Mouse (Mus musculus): Measurements from ENCODE around the gene Gm37240. TPM values are rescaled to one million over a fixed set of nuclear protein-coding genes. Genes with fewer than 3 reads are reported as not detected.
A peak's percentile ranks its signal among the peaks of the same experiment; 100 is the strongest.

The Gm37240 gene
- polyA plus RNA-seq, 1 experiment from 2014 or later: 3.3 TPM

- TF ChIP-seq CTCF (IDR thresholded peaks at IDR 0.05; ENCODE audit: low read depth): peak; percentile 72
- no peaks in the 10 kb centered on the region for H3K9me3 ChIP-seq (ENCODE audit: control insufficient read depth)
These were observed 1406.2 kb downstream of the Gm37240 start for GRCm38 (mm10) chr3:84481104-84481503.

GRCm38 (mm10) chr3:84480006-84480897, 1407.1 kb downstream of the Gm37240 start, which contains the start of gene Fhdc1:
Fhdc1 (minus strand) TSS chr3:84480429.
- peak; percentile 89 for ATAC-seq
- Histone ChIP-seq H3K4me3 (ENCODE audit: low read depth, low read length) (peak within 1 kb of the TSS; percentile 73), H3K27ac (ENCODE audit: low read depth, low read length) (peak within 1 kb of the TSS; percentile 81), H3K27me3 (replicated peaks; ENCODE audit: control insufficient read depth, insufficient read depth, low read length) (peaks cover 4% of the 10 kb centered on the region; the same call in 1 of the 2 replicates), H3K4me2 (replicated peaks; ENCODE audit: low read depth) (peak within 1 kb of the TSS; percentile 100), H3K9ac (ENCODE audit: low read depth, low read length) (peak within 1 kb of the TSS; percentile 76), H3K9me3 (ENCODE audit: control insufficient read depth) (no peaks in the 10 kb centered on the region), H3K4me1 (replicated peaks; ENCODE audit: control insufficient read depth, insufficient read depth, low read length) (peaks cover 4% of the 10 kb centered on the region; the same call in 1 of the 2 replicates), H3K36me3 (ENCODE audit: control insufficient read depth, insufficient read depth) (no peaks in the 10 kb centered on the region)
- peak; percentile 63 for TF ChIP-seq CTCF (IDR thresholded peaks at IDR 0.05; ENCODE audit: low read depth)
- under 1% methylated on average over 79 of the region's 82 CpGs for WGBS

More at GRCm38 (mm10) chr3:84481104-84481503, 1406.2 kb downstream of the Gm37240 start:
- Histone ChIP-seq H3K9ac (ENCODE audit: low read depth, low read length) (peak overlapping the region; percentile 76; the same call in 1 of the 2 replicates), H3K4me1 (replicated peaks; ENCODE audit: control insufficient read depth, insufficient read depth, low read length) (peaks cover 4% of the 10 kb centered on the region; the same call in 1 of the 2 replicates), H3K36me3 (ENCODE audit: control insufficient read depth, insufficient read depth) (no peaks in the 10 kb centered on the region), H3K4me3 (ENCODE audit: low read depth, low read length) (peak overlapping the region; percentile 73), H3K27ac (ENCODE audit: low read depth, low read length) (peak overlapping the region; percentile 81; the same call in 1 of the 2 replicates), H3K27me3 (replicated peaks; ENCODE audit: control insufficient read depth, insufficient read depth, low read length) (peaks cover 4% of the 10 kb centered on the region; the same call in 1 of the 2 replicates), H3K4me2 (replicated peaks; ENCODE audit: low read depth) (peak overlapping the region; percentile 100)
- 4% methylated on average over 11 of the region's 11 CpGs for WGBS
- ATAC-seq: peak; percentile 39; the same call in 1 of the 2 replicates

- Histone ChIP-seq H3K4me2 (replicated peaks; ENCODE audit: low read depth) (peak overlapping the region; percentile 100), H3K27me3 (replicated peaks; ENCODE audit: control insufficient read depth, insufficient read depth, low read length) (peaks cover 4% of the 10 kb centered on the region; the same call in 1 of the 2 replicates), H3K9me3 (ENCODE audit: control insufficient read depth) (no peaks in the 10 kb centered on the region), H3K9ac (ENCODE audit: low read depth, low read length) (peak overlapping the region; percentile 76), H3K4me3 (ENCODE audit: low read depth, low read length) (peak overlapping the region; percentile 73), H3K27ac (ENCODE audit: low read depth, low read length) (peak overlapping the region; percentile 81), H3K4me1 (replicated peaks; ENCODE audit: control insufficient read depth, insufficient read depth, low read length) (peaks cover 4% of the 10 kb centered on the region; the same call in 1 of the 2 replicates), H3K36me3 (ENCODE audit: control insufficient read depth, insufficient read depth) (no peaks in the 10 kb centered on the region; the same call in 1 of the 2 replicates)
- TF ChIP-seq CTCF (IDR thresholded peaks at IDR 0.05; ENCODE audit: low read depth): no peak
- under 1% methylated on average over 61 of the region's 61 CpGs for WGBS
- peak; percentile 55 for ATAC-seq
These were observed 1407.9 kb downstream of the Gm37240 start for GRCm38 (mm10) chr3:84479293-84480005.

GRCm38 (mm10) chr3:84478896-84479292, 1408.4 kb downstream of the Gm37240 start:
- Histone ChIP-seq H3K9ac (ENCODE audit: low read depth, low read length) (peak overlapping the region; percentile 76), H3K27ac (ENCODE audit: low read depth, low read length) (no peak overlapping the region), H3K9me3 (ENCODE audit: control insufficient read depth) (no peaks in the 10 kb centered on the region), H3K4me2 (replicated peaks; ENCODE audit: low read depth) (peak overlapping the region; percentile 100), H3K36me3 (ENCODE audit: control insufficient read depth, insufficient read depth) (no peaks in the 10 kb centered on the region; the same call in 1 of the 2 replicates), H3K27me3 (replicated peaks; ENCODE audit: control insufficient read depth, insufficient read depth, low read length) (peaks cover 4% of the 10 kb centered on the region; the same call in 1 of the 2 replicates), H3K4me1 (replicated peaks; ENCODE audit: control insufficient read depth, insufficient read depth, low read length) (peaks cover 4% of the 10 kb centered on the region; the same call in 1 of the 2 replicates), H3K4me3 (ENCODE audit: low read depth, low read length) (peak overlapping the region; percentile 73)
- 11% methylated on average over 12 of the region's 12 CpGs for WGBS
- TF ChIP-seq CTCF (IDR thresholded peaks at IDR 0.05; ENCODE audit: low read depth): no peak
- ATAC-seq: no peak

GRCm38 (mm10) chr3:84478195-84478594, 1409.1 kb downstream of the Gm37240 start:
- H3K4me1 ChIP-seq (replicated peaks; ENCODE audit: control insufficient read depth, insufficient read depth, low read length): peaks cover 4% of the 10 kb centered on the region; the same call in 1 of the 2 replicates
- H3K27ac ChIP-seq (ENCODE audit: low read depth, low read length): no peak overlapping the region
- peak overlapping the region; percentile 100 for H3K4me2 ChIP-seq (replicated peaks; ENCODE audit: low read depth)
- no peak for TF ChIP-seq CTCF (IDR thresholded peaks at IDR 0.05; ENCODE audit: low read depth)
- no peaks in the 10 kb centered on the region for H3K9me3 ChIP-seq (ENCODE audit: control insufficient read depth)
- WGBS: 51% methylated on average over 7 of the region's 7 CpGs
- H3K27me3 ChIP-seq (replicated peaks; ENCODE audit: control insufficient read depth, insufficient read depth, low read length): peaks cover 4% of the 10 kb centered on the region; the same call in 1 of the 2 replicates
- H3K4me3 ChIP-seq (ENCODE audit: low read depth, low read length): peak overlapping the region; percentile 73; the same call in 1 of the 2 replicates
- no peak overlapping the region for H3K9ac ChIP-seq (ENCODE audit: low read depth, low read length)
- ATAC-seq: no peak
- H3K36me3 ChIP-seq (ENCODE audit: control insufficient read depth, insufficient read depth): no peaks in the 10 kb centered on the region; the same call in 1 of the 2 replicates

Data from intestine, postnatal 0 days (tissue).